Mouse (Mus musculus) limb, embryonic 13.5 days (tissue): ENCODE measurements around the gene Anp32a. TPM values are rescaled to one million over a fixed set of nuclear protein-coding genes. Genes with fewer than 3 reads are reported as not detected.

Experiments used
- ATAC-seq: fragments of 200-750 bp; cut with Nextera tagmentation; 2 replicates; pipeline ENCODE4 v1.8.0; 2017; ENCODE audit warnings: low read depth, moderate number of reproducible peaks, moderate TSS enrichment; ENCODE audit not compliant: low FRiP score
- H3K27ac ChIP-seq: fragments of 300-500 bp; sonication (generic); 2 replicates; pipeline ENCODE4 v1.5.1; 2015; ENCODE audit warnings: inconsistent platforms, mild to moderate bottlenecking, moderate library complexity
- H3K27me3 ChIP-seq: fragments of 300-500 bp; sonication (generic); 2 replicates; pipeline ENCODE4 v1.6.1; 2015; ENCODE audit warnings: mild to moderate bottlenecking, inconsistent platforms
- H3K36me3 ChIP-seq: fragments of 300-500 bp; sonication (generic); 2 replicates; pipeline ENCODE4 v1.6.1; 2015; ENCODE audit warnings: inconsistent platforms, mild to moderate bottlenecking, moderate library complexity
- H3K4me1 ChIP-seq: fragments of 300-500 bp; sonication (generic); 2 replicates; pipeline ENCODE4 v1.6.1; 2015; ENCODE audit warnings: inconsistent platforms
- H3K4me2 ChIP-seq: fragments of 300-500 bp; sonication (generic); replicated peaks from 2 replicates; pipeline ENCODE4 v1.6.1; 2015; ENCODE audit warnings: inconsistent platforms, mild to moderate bottlenecking, moderate library complexity
- H3K4me3 ChIP-seq: fragments of 300-500 bp; sonication (generic); 2 replicates; pipeline ENCODE4 v1.5.1; 2015; ENCODE audit warnings: moderate library complexity, mild to moderate bottlenecking, inconsistent platforms
- H3K9ac ChIP-seq: fragments of 300-500 bp; sonication (generic); 2 replicates; pipeline ENCODE4 v1.6.1; 2015; ENCODE audit warnings: mild to moderate bottlenecking, inconsistent platforms
- H3K9me3 ChIP-seq: fragments of 300-500 bp; sonication (generic); 2 replicates; pipeline ENCODE4 v1.6.1; 2016; ENCODE audit warnings: inconsistent platforms
- WGBS: fragments of 180-500 bp; shearing (Covaris S2); methylation state at CpG from one replicate; pipeline ENCODE4 v1.1.7; 2015; 5-methylcytosine and 5-hydroxymethylcytosine counted together
- polyA plus RNA-seq: library from polyadenylated mRNA; unstranded; fragments of >200 nt; fragmentation: Nextera tagmentation; extraction: Ambion mirVana; gene quantifications from 2 replicates; pipeline ENCODE4 v1.2.1, GENCODE M21; 2015

Anp32a gene
- polyA plus RNA-seq, 1 experiment from 2014 or later, result 214 TPM

GRCm38 (mm10) chr9:62371745-62372555 is 30.9 kb downstream of the Anp32a start:
- Histone ChIP-seq H3K36me3 (peaks cover 60% of the 10 kb centered on the region), H3K27me3 (no peaks in the 10 kb centered on the region), H3K4me1 (peaks cover 39% of the 10 kb centered on the region), H3K4me2 (no peak overlapping the region), H3K9ac (no peak overlapping the region), H3K9me3 (no peaks in the 10 kb centered on the region), H3K4me3 (no peak overlapping the region), H3K27ac (no peak overlapping the region)
- ATAC-seq, result no peak
- 67% methylated on average over 16 of the region's 16 CpGs for WGBS

GRCm38 (mm10) chr9:62372556-62373221 is 31.6 kb downstream of the Anp32a start:
- Histone ChIP-seq H3K4me2 (no peak overlapping the region), H3K27me3 (no peaks in the 10 kb centered on the region), H3K36me3 (peaks cover 67% of the 10 kb centered on the region), H3K9me3 (no peaks in the 10 kb centered on the region), H3K9ac (no peak overlapping the region), H3K27ac (no peak overlapping the region), H3K4me3 (no peak overlapping the region), H3K4me1 (peaks cover 32% of the 10 kb centered on the region)
- WGBS, result 84% methylated on average over 9 of the region's 9 CpGs
- ATAC-seq, result no peak

GRCm38 (mm10) chr9:62373222-62374123 is 32.4 kb downstream of the Anp32a start:
- WGBS, result 64% methylated on average over 18 of the region's 18 CpGs
- peaks cover 24% of the 10 kb centered on the region for H3K4me1 ChIP-seq
- H3K4me2 ChIP-seq, result no peak overlapping the region
- H3K27ac ChIP-seq, result no peak overlapping the region
- H3K36me3 ChIP-seq, result peaks cover 75% of the 10 kb centered on the region
- no peak for ATAC-seq
- H3K9me3 ChIP-seq, result no peaks in the 10 kb centered on the region
- H3K4me3 ChIP-seq, result no peak overlapping the region
- no peaks in the 10 kb centered on the region for H3K27me3 ChIP-seq
- H3K9ac ChIP-seq, result no peak overlapping the region

- peaks cover 78% of the 10 kb centered on the region for H3K36me3 ChIP-seq
- ATAC-seq, result no peak
- H3K9me3 ChIP-seq, result no peaks in the 10 kb centered on the region
- H3K4me3 ChIP-seq, result no peak overlapping the region
- no peak overlapping the region for H3K9ac ChIP-seq
- no peaks in the 10 kb centered on the region for H3K27me3 ChIP-seq
- H3K4me2 ChIP-seq, result no peak overlapping the region
- H3K4me1 ChIP-seq, result peaks cover 17% of the 10 kb centered on the region
- 75% methylated on average over 3 of the region's 3 CpGs for WGBS
- no peak overlapping the region for H3K27ac ChIP-seq
Observed at GRCm38 (mm10) chr9:62374276-62374675, 33.2 kb downstream of the Anp32a start.

- H3K9me3 ChIP-seq, result no peaks in the 10 kb centered on the region
- no peak overlapping the region for H3K4me2 ChIP-seq
- no peaks in the 10 kb centered on the region; the same call in 1 of the 2 replicates for H3K4me1 ChIP-seq
- no peaks in the 10 kb centered on the region for H3K27me3 ChIP-seq
- H3K9ac ChIP-seq, result no peak overlapping the region
- WGBS, result 91% methylated on average over 10 of the region's 10 CpGs
- no peak overlapping the region for H3K4me3 ChIP-seq
- ATAC-seq, result no peak
- no peak overlapping the region for H3K27ac ChIP-seq
- peaks cover 76% of the 10 kb centered on the region for H3K36me3 ChIP-seq
Observed at GRCm38 (mm10) chr9:62377897-62378296, 36.8 kb downstream of the Anp32a start.

GRCm38 (mm10) chr9:62380351-62380750 is 39.3 kb downstream of the Anp32a start:
- no peak for ATAC-seq
- no peak overlapping the region for H3K4me3 ChIP-seq
- H3K36me3 ChIP-seq, result peaks cover 52% of the 10 kb centered on the region

GRCm38 (mm10) chr9:62381402-62381913 is 40.4 kb downstream of the Anp32a start:
- no peaks in the 10 kb centered on the region for H3K9me3 ChIP-seq
- no peaks in the 10 kb centered on the region; the same call in 1 of the 2 replicates for H3K4me1 ChIP-seq
- H3K4me3 ChIP-seq, result no peak overlapping the region
- H3K27me3 ChIP-seq, result no peaks in the 10 kb centered on the region
- no peak for ATAC-seq
- no peak overlapping the region for H3K4me2 ChIP-seq
- peaks cover 41% of the 10 kb centered on the region for H3K36me3 ChIP-seq
- H3K27ac ChIP-seq, result no peak overlapping the region
- no peak overlapping the region for H3K9ac ChIP-seq
- WGBS, result 69% methylated on average over 8 of the region's 8 CpGs

More at GRCm38 (mm10) chr9:62380351-62380750, 39.3 kb downstream of the Anp32a start:
- H3K4me1 ChIP-seq, result no peaks in the 10 kb centered on the region; the same call in 1 of the 2 replicates
- H3K27me3 ChIP-seq, result no peaks in the 10 kb centered on the region
- 62% methylated on average over 5 of the region's 5 CpGs for WGBS
- H3K27ac ChIP-seq, result no peak overlapping the region
- H3K9me3 ChIP-seq, result no peaks in the 10 kb centered on the region
- no peak overlapping the region for H3K4me2 ChIP-seq
- H3K9ac ChIP-seq, result no peak overlapping the region

GRCm38 (mm10) chr9:62382519-62383084 is 41.5 kb downstream of the Anp32a start:
- no peak overlapping the region for H3K4me3 ChIP-seq
- no peaks in the 10 kb centered on the region for H3K27me3 ChIP-seq
- H3K4me1 ChIP-seq, result no peaks in the 10 kb centered on the region; the same call in 1 of the 2 replicates
- H3K9ac ChIP-seq, result no peak overlapping the region
- no peak overlapping the region for H3K27ac ChIP-seq
- no peak for ATAC-seq
- 79% methylated on average over 10 of the region's 10 CpGs for WGBS
- H3K4me2 ChIP-seq, result no peak overlapping the region
- H3K9me3 ChIP-seq, result no peaks in the 10 kb centered on the region
- H3K36me3 ChIP-seq, result peaks cover 30% of the 10 kb centered on the region

- Histone ChIP-seq H3K4me1 (no peaks in the 10 kb centered on the region; the same call in 1 of the 2 replicates), H3K9ac (no peak overlapping the region), H3K4me3 (no peak overlapping the region), H3K27me3 (no peaks in the 10 kb centered on the region), H3K27ac (no peak overlapping the region), H3K9me3 (no peaks in the 10 kb centered on the region), H3K36me3 (peaks cover 9% of the 10 kb centered on the region), H3K4me2 (no peak overlapping the region)
- WGBS, result 88% methylated on average over 6 of the region's 6 CpGs
- ATAC-seq, result no peak
Observed at GRCm38 (mm10) chr9:62385062-62385461, 44.0 kb downstream of the Anp32a start.

- Histone ChIP-seq H3K4me2 (no peak overlapping the region), H3K36me3 (peaks cover under 1% of the 10 kb centered on the region; the same call in 1 of the 2 replicates), H3K4me3 (no peak overlapping the region), H3K9ac (no peak overlapping the region), H3K27ac (no peak overlapping the region), H3K27me3 (no peaks in the 10 kb centered on the region), H3K4me1 (no peaks in the 10 kb centered on the region; the same call in 1 of the 2 replicates), H3K9me3 (no peaks in the 10 kb centered on the region)
- ATAC-seq, result no peak
- WGBS, result 88% methylated on average over 4 of the region's 4 CpGs
Observed at GRCm38 (mm10) chr9:62385727-62386518, 44.8 kb downstream of the Anp32a start.

GRCm38 (mm10) chr9:62389735-62390134 is 48.6 kb downstream of the Anp32a start:
- no peak overlapping the region for H3K27ac ChIP-seq
- no peaks in the 10 kb centered on the region for H3K4me1 ChIP-seq
- ATAC-seq, result no peak
- no peak overlapping the region for H3K4me2 ChIP-seq
- no peaks in the 10 kb centered on the region for H3K36me3 ChIP-seq
- H3K27me3 ChIP-seq, result no peaks in the 10 kb centered on the region
- H3K4me3 ChIP-seq, result no peak overlapping the region
- H3K9ac ChIP-seq, result no peak overlapping the region
- H3K9me3 ChIP-seq, result no peaks in the 10 kb centered on the region
- WGBS, result 53% methylated on average over 9 of the region's 9 CpGs
